Mouse (Mus musculus) heart, postnatal 14 days (tissue): Measurements from ENCODE around the gene Smo. TPM values are rescaled to one million over a fixed set of nuclear protein-coding genes. Genes with fewer than 3 reads are reported as not detected.

ENCODE experiments used
- DNase-seq, 2 experiments: peaks; one replicate each; pipeline ENCODE4 v3.0.0; 2021 to 2022
- intact Hi-C: fragments of 180-260 bp; cut with DNase I; formaldehyde crosslinking; loops from one replicate; pipeline ENCODE4 v1.15.1; 2025
- long read RNA-seq, 2 experiments: library from polyadenylated mRNA; stranded (forward); transcript quantifications; one replicate each; pipeline ENCODE4 v2.0.0; 2021
- total RNA-seq, 2 experiments: library from RNA; stranded (reverse); gene quantifications; 2 replicates each; pipeline ENCODE4 v1.2.3; 2021

Gene Smo
- 10 to 100 TPM; 16.8 to 17.6 TPM for total RNA-seq
- long read RNA-seq, experiment 1, transcript Smo-201 (12 exons, 3,779 nt): major isoform, 15 of 24 reads
- long read RNA-seq, experiment 1, partial matches to known transcripts: 4 of 24 reads
- long read RNA-seq, experiment 1, other reads (novel, unspliced or antisense): 5 of 24 reads
- long read RNA-seq, experiment 2, transcript Smo-201 (12 exons, 3,779 nt): major isoform, 14 of 18 reads
- long read RNA-seq, experiment 2, partial matches to known transcripts: 3 of 18 reads
- long read RNA-seq, experiment 2, other reads (novel, unspliced or antisense): 1 of 18 reads

DNA sequence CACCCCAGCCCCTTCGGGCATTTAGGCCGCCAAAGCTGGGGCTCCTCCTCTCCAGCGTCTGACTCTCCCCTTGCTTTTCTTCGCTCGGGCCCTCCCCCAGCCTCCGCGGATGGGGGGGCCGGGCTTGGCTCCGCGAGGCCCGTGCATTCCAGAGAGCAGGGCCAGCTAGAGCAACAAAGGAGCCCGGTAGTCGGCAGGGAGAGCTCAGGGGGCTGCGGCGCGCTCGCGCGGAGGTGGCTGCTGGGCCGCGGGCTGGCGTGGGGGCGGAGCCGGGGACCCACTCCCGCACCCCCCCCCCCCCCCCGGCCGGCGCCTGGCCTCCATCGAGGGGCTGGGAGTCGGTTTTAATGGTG is at the start of gene Smo:
TSS of gene Smo (plus strand) at position 168 of the 353 bp plus-strand sequence.
- DNase-seq: peak; percentile 86 to 87
- intact Hi-C loops: no loop called here

DNA sequence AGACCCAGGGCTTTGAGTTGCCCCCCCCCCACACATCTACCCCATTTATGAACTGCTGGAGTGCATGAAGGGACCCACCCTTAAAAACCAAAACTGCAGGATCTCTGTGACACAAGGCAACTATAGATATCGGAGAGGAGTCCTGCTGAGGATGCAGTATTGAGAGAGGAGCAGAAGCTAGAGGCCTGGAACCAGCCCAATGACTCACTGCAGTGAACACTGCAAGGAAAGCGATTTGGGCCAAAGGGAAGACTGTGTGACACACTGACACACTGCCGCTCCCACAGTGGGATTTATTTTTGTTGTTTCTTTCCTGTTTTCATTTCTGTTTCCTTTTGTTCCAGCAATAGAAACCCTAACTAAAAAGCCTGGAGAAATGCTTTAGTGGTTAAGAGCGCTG is 49.4 kb upstream of the Smo start:
- DNase-seq: peak in 1 of 2 experiments; percentile 6
- intact Hi-C loops: no loop called here

DNA sequence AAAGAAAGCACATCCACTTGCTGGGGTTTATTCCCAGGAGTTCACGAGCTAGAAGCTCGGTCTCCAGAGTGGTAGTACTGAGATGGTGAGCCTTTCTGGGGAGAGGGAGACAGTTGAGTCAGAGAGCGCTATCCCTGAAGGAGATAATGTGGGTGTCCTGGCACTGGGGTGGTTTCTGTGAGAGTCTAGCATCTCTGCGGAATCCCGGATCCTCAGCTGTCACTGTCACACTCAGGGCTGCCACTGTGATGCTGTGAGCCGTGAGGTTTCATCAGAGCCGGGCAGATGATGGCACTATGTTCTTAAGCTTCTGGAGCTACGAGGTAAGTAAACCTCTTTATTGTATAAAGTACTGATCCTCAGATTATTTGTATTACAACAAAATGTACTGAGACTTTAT is 45.8 kb upstream of the Smo start:
- intact Hi-C loops: no loop called here

DNA sequence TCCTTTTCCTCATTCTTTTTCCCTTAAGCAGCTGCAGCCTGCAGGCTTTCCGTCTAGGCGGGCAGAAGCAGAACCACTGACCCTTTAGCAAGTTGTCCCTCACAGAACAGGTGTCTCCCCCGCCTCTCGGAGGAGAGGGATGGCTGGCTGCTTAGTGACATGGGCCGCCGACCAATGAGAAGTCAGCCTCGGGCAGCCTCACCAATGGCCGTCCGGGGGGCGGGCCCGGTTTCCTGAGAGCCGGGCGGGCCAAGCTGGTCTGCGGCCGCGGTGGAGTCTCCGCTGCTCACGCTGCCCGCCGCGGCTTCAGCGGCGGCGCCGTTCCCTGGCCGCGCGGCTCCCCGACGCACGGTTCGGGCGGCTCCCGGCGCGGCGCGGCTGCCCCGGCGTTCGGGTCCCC is 41.4 kb upstream of the Smo start, which contains the start of gene Tspan33:
TSS of gene Tspan33 (plus strand) at position 270 of the 400 bp plus-strand sequence.
- DNase-seq: peak; percentile 94
- intact Hi-C loops: no loop called here

More for the DNA sequence above, 45.8 kb upstream of the Smo start:
- no peak for DNase-seq

DNA sequence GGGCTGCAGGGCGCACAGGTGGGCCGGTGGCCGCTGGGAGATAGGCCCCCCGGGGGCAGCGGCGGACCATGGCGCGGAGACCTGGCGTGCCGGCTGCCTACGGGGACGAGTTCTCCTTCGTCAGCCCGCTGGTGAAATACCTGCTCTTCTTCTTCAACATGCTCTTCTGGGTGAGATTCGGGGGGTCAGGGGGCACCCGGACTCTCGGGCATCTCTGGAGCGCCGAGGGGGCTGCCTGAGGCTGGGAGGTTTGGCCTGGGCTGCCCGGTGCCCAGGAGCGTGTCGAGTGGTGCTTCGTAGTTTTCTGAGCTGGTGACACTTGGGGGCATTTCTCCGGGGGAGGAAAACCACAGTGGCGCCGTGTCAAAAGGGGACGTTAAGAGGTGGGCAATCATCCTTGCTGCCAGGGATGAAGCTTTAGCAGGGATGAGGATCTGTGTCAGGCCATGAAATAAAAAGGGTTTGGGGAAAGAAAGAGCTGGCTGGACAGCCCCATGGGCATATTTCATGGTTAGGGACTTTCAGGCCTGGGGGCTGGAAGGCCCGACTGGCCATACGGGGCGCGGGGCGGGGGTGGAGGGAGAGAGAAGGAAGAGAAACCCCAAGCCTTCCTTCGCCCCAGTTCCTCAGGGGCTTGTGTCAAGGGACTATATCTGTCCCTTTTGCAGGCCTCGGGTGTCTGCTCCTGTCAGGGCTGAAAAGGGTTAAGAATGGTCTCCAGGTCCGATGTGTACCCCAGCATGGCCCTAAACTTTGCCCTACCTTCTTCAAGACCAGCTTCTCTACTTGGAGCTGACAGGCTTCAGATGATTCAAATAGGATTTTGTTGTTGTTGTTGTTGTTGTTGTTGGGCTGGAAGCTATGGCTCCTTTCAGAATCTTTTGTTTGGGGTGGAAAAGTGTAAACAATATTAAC is 40.7 kb upstream of the Smo start:
- peak in 1 of 2 experiments; percentile 11 for DNase-seq
- intact Hi-C loops: no loop called here

DNA sequence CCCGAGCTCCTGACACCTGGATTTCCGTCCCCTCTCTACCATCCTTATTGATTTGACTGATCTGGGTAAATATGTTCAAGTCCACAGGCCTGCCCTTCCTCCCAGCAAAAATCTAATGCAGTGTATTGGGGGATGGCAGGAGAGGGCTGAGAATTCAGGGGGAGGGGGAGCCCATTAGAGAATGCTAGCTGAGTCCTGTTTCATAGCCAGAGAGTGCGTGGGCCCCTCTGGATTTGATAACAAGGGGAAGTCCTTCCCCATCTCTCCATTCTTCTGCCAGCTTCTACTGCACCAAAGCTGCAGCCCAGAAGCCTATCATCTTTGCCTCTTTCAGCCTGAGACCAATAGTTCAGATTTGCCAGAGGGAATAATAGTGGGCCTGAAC is 40.0 kb upstream of the Smo start:
- intact Hi-C loops: no loop called here
- no peak for DNase-seq

DNA sequence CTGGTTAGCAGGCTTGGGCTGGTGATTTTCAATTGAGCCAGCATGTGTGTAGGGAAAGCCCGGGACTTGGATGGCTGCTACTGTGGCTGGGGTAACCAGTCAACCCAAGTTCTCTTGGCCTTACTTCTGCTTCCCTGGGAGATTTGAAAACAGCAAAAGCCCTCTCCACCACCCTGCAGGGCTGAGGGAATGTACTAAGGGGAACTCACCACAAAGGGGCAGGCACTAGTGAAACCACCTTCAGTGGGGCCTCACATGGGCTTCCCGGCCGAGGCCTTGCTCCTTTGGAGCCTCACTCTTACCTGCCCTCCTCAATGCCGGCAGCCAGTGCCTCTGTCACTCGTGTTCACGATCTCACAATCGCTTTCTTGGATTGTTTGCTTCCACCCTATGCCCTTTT is 39.3 kb upstream of the Smo start:
- intact Hi-C loops: no loop called here
- no peak for DNase-seq

DNA sequence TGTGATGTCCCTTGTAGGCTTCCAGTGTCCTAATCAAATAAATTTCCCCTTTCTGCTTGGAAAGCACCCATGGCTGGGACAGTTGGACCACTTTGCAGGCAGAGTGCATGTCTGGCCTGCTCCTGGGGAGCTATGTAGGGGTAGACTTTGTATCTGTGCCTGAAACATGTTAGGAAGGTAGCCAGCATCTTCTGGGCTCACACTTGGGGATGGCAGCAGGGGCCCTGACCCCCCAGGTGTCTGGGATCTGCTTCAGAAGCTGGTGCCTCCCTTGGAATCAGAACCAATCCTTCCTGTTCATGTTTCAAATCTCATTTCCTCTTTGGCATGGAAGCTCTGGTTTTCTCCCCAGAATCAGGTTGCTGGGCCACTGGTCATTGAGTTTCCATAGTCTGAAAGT is 38.2 kb upstream of the Smo start:
- intact Hi-C loops: no loop called here

DNA sequence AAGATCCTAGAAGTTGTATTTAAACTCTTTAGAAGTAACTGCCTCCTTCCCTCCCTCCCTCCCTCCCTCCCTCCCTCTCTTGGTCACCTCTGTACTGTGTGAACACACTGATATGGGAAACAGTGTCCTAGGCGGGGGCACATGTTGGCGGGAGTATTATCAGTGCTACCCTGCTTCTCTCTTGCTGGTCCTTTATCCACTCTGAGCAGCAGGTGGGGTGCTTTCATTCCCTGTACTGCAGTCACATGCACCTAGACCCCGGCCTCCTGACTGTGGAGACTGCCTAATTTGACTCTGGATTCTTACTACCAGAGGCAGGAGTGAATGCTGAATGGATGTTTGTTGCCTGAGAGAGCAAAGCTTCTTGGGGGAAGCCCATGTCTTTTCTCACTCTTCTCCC is 37.8 kb upstream of the Smo start:
- DNase-seq: no peak
- intact Hi-C loops: no loop called here

More for the DNA sequence above, 38.2 kb upstream of the Smo start:
- no peak for DNase-seq

DNA sequence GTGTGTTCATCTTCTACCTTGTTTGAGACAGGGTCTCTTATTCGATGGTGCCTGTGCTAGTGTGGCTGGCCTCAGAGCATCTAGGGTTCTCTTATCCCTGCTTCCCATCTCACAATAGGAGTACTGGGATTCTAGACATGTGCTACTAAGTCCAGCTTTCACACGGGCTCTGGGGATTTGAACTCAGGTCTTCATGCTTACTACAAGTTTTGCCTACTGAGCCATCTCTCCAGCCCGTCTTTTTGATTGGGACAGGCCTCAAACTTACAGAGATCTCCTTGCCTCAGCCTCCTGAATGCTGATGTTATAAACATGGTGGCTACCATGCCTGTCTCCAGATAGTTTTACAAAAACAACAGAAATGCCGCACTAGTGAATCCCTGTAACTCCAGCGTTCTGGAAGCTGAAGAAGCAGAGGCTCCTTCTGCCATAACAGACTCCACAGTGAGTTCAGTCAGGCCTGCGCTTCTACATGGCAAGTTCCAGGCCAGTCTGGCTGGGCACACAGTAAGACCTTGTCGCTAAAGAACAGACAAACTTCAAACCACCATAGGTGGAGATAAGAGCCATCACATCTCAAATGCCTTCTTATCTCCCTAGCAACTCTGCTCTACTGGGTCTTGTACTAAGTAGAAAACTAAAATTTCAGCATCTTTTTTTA is 36.1 kb upstream of the Smo start:
- intact Hi-C loops: no loop called here
- DNase-seq: no peak

DNA sequence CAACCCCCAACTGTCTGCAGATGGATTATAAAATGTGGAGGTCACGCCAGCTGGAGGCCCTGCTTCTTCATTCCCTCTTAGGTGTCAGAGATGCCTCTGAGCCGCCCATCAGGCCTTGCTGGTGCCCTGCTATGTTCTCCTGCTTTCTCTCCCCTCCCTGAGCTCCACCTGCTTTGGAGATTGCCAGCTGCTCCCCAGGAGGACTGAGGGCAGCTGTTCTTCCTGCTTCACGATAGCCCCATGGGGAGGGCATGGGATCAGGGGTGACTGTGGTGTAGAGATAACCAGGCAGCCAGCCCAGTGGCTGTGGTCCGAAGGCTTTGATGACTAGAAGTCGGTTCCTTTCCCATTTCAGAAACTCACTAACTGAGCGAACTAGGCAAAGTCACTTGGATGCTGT is 34.3 kb upstream of the Smo start:
- no peak for DNase-seq
- intact Hi-C loops: no loop called here

DNA sequence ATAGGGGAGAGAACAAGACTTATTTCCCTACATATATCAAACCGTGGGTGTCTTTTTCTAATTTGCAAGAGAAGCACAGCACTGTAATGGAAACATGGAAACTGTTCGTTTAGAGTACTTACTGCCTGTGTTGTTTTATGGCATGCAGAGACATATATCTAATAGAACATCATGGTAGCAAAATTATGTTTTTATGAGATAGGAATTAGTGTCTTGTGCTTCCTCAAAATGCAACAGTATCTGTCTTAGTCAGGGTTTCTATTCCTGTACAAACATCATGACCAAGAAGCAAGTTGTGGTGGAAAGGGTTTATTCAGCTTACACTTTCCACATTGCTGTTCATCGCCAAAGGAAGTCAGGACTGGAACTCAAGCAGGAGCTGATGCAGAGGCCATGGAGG is 33.2 kb upstream of the Smo start:
- intact Hi-C loops: no loop called here
- DNase-seq: no peak

DNA sequence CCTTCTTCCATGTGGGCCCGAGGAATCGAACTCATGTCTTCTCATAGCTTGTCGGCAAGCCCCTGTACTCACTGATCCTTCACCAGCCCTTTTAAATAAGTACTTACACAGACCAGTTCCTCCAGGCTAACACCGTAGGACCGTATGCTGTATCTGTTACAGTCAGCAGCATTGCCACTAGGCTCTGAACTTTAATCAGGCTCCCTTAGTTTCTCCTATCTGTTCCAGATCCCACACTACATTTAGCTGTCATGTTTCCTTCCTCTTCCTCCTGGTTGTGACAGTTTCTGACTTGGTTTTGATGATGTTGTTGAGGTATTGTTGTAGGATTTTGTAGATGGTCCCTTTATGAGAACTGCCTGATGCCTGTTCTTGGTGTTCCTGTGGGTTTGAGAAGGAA is 31.2 kb upstream of the Smo start:
- no peak for DNase-seq
- intact Hi-C loops: no loop called here

DNA sequence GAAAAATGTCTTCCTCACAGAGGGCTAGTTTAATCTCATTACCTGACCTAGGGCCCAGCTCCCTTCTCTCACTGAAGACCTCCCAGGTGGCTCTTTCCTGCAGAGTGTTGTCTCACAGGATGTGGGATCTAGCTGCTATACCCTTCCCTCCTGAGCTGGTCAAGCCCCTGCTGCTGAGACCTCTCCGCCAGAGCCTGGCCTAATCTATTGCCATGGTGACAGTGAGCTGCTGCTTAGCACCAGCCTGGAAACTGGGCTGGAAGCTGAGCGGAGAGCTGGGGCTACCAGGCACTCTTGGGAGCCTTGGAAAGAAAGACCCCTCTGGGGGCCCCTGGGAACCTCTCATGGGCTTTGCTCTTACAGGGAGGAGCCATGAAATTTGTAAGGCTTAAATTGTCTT is 27.4 kb upstream of the Smo start:
- no peak for DNase-seq
- intact Hi-C loops: no loop called here

DNA sequence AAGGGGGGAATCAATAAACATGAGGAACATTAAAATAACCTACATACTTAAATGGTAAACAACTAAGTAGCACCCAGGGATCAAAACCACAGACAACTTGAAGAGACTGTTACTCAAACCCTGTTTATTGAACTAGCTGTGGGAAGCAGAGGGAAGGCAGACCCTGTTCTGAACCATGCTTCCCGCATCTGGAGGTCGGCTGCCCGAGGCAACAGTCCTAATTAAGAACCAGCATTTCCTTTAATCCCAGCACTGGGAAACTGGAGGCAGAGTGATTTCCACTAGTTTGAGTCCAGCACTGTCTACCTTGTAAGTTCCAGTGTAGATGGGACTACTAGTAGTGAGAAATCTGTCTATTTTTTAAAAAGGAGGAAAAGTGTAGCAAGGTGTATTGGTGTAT is 24.0 kb upstream of the Smo start:
- intact Hi-C loops: no loop called here
- DNase-seq: no peak

DNA sequence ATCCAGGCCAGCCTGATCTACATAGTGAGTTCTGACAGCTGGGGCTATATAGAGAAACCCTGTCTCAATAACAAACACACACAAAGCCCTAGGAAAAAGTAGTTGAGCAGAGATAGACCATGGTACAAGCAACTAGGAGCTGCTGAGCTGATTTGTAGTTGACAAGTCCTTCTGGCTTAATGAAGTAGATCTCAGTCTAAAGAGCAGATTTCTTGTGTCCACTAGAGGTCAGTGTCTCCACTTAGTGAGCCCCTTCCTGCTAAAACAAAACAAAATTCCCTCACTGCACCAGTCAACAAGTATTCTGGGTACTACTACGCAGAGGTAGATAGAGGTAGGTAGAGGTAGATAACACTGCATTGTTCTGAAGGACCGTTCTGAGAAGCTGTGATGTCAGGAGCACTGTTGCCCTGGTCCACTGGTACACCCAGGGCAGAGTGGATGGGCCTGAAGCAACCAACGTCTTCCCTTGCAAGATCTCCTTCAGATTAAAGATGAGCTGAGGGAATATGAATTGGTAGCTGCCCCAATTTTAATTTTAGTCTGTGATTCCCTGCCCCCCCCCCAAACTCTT is 23.2 kb upstream of the Smo start:
- intact Hi-C loops: loop anchor here (1.0 kb wide), 2 partner anchors 45 to 107 kb away; no protein-coding TSS in a partner anchor
- DNase-seq: peak in 1 of 2 experiments; percentile 54

DNA sequence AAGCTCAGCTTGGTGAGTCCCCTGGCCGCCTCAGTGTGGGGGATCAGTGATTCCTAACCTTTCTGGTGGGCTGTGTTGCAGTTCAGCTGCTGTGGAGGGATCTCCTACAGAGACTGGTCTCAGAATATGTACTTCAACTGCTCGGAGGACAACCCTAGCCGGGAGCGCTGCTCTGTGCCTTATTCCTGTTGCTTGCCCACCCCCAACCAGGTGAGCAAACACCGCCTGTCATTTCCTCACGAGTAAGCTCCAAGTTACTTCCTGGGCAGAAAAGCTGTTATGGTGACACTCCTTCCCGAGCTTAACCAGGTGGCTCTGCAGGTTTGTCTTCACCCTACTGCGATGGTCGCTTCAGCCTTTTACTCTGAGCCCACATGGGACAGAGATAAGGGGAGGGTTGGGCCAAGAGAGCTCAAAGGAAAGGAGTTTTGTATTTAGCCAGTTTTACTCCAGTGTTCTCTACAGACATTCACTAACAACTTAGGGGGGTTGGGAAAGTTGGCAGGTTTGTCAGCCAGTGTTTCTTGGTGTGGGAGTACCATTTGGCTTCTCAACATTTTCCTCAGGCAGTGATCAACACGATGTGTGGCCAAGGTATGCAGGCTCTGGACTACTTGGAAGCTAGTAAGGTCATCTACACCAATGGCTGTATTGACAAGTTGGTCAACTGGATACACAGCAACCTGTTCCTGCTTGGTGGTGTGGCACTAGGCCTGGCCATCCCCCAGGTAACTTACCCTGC is 18.5 kb upstream of the Smo start:
- intact Hi-C loops: no loop called here
- no peak for DNase-seq

DNA sequence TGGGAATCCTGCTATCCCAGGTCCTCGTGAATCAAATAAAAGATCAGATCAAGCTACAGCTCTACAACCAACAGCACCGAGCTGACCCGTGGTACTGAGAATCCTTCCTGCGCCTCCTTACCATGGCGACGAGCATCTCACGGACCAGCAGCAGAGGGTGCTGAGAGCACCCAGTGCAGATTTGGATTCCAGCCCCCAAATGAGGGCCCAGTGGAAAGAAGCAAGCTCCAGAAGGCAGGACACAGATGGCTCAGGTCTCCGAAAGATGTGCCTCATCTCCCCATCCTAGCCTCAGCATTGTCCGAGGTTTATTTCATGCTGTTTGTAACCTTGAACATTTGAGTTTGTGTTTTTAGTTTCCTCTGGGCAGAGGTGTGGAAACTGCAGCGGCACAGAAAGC is 17.8 kb upstream of the Smo start:
- DNase-seq: no peak
- intact Hi-C loops: no loop called here

DNA sequence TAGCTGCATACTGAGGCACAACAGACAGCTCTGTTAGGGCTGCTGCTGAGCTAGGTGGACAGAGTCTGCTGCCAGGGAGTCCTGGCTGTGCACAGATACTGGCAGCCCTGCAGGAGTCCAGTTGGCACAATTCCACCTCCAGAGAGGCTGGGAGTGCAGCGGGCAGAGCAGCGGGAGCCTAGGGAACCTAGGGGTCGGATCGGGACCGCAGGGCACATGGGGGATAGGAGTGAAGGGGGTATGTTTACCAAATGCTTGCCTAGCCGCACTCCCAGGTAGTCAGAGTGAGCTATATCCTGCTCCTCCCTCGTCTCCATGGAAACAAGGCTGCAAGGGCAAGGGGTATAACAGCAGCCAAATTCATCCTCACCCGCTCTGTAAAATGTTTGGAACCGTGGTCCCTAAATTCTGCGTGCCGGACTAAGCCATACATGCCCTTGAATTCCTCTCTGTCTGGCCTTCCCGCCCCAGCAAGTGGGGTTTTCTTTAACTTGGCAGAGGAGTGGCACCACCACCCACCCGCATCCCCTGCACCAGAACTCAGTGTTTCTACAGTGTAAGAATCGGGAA is 17.3 kb upstream of the Smo start:
- intact Hi-C loops: no loop called here
- peak; percentile 33 to 62 for DNase-seq

DNA sequence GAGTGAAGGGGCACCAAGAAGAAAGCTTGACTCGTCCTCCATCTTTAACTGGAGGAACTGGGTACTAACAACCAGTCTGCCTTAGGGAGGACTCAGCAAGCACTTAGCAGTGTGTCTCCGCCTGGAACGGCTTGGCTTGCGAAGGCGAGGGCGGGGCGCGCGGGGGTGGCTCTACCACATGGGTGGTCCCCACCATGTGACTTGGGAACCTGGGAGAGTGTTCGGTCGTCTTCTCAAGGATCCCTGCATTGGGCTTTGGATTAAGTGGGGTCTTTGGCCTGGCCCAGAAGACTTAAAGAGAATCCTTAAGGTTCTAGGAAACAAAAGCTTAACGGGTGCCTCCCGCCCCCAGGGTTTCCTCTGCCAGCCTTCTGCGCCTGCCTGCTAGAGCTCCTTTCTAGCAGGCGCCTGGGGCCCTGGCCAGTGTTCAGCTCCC is 16.4 kb upstream of the Smo start:
- intact Hi-C loops: no loop called here
- peak; percentile 61 to 72 for DNase-seq
